Mouse (Mus musculus) liver, postnatal 0 days (tissue): ENCODE data around the gene Spon1. TPM values are rescaled to one million over a fixed set of nuclear protein-coding genes. Genes with fewer than 3 reads are reported as not detected.
A peak's percentile ranks its signal among the peaks of the same experiment; 100 is the strongest.

Source experiments
- ATAC-seq: fragments of 200-750 bp; cut with Nextera tagmentation; 2 replicates; pipeline ENCODE4 v1.8.0; 2017; ENCODE audit warnings: mild to moderate bottlenecking, moderate library complexity
- DNase-seq: peaks from one replicate; pipeline ENCODE4 v3.0.0-alpha.2; 2016
- H3K27ac ChIP-seq: fragments of 300-500 bp; sonication (generic); 2 replicates; pipeline ENCODE4 v1.5.1; 2014; ENCODE audit warnings: antibody characterized with exemption, moderate library complexity, mild to moderate bottlenecking, low read depth
- H3K27me3 ChIP-seq: fragments of 300-500 bp; sonication (generic); 2 replicates; pipeline ENCODE4 v1.6.1; 2014; ENCODE audit warnings: low read length, control low read depth, mixed read lengths; ENCODE audit not compliant: insufficient read depth
- H3K36me3 ChIP-seq: fragments of 300-500 bp; sonication (generic); replicated peaks from 2 replicates; pipeline ENCODE4 v1.6.1; 2014; ENCODE audit warnings: mild to moderate bottlenecking, control low read depth, low read length, moderate library complexity, mixed read lengths; ENCODE audit not compliant: insufficient read depth
- H3K4me1 ChIP-seq: fragments of 300-500 bp; sonication (generic); 2 replicates; pipeline ENCODE4 v1.6.1; 2014; ENCODE audit warnings: antibody characterized with exemption, mild to moderate bottlenecking, control low read depth; ENCODE audit not compliant: insufficient read depth
- H3K4me2 ChIP-seq: fragments of 300-500 bp; sonication (generic); 2 replicates; pipeline ENCODE4 v1.6.1; 2014; ENCODE audit warnings: low read depth, mild to moderate bottlenecking, low read length, moderate library complexity, mixed read lengths
- H3K4me3 ChIP-seq: fragments of 300-500 bp; sonication (generic); 2 replicates; pipeline ENCODE4 v1.5.1; 2014; ENCODE audit warnings: low read depth, low read length
- H3K9ac ChIP-seq: fragments of 300-500 bp; sonication (generic); replicated peaks from 2 replicates; pipeline ENCODE4 v1.6.1; 2014; ENCODE audit warnings: mild to moderate bottlenecking, moderate library complexity
- H3K9me3 ChIP-seq: fragments of 300-500 bp; sonication (generic); 2 replicates; pipeline ENCODE4 v1.6.1; 2016; ENCODE audit warnings: mild to moderate bottlenecking, control low read depth, low read length, mixed read lengths
- CTCF ChIP-seq: sonication (generic); IDR thresholded peaks from 2 replicates; pipeline ENCODE4 v1.5.1; 2016; ENCODE audit warnings: antibody characterized with exemption, low read depth
- EP300 ChIP-seq: IDR thresholded peaks from 2 replicates; pipeline ENCODE4 v1.6.1; 2016; ENCODE audit warnings: antibody characterized with exemption, low read depth, mild to moderate bottlenecking
- WGBS: fragments of 180-500 bp; shearing (Covaris S2); extraction: QIAGEN DNeasy Blood & Tissue Kit; methylation state at CpG from one replicate; pipeline ENCODE4 v1.1.7; 2014; ENCODE audit not compliant: insufficient replicate concordance; 5-methylcytosine and 5-hydroxymethylcytosine counted together
- polyA plus RNA-seq: library from polyadenylated mRNA; unstranded; fragments of >200 nt; fragmentation: Nextera tagmentation; extraction: Ambion mirVana; gene quantifications from 2 replicates; pipeline ENCODE4 v1.2.1, GENCODE M21; 2015

Gene Spon1
- polyA plus RNA-seq = 0.26 and 0.35 TPM in 2 replicates

- no peaks in the 10 kb centered on the region; the same call in 1 of the 2 replicates for H3K4me1 ChIP-seq
- peak within 1 kb of the TSS; percentile 59 for H3K4me2 ChIP-seq
- H3K36me3 ChIP-seq = no peaks in the 10 kb centered on the region
- H3K4me3 ChIP-seq = peak within 1 kb of the TSS; percentile 29
- WGBS = 1% methylated on average over 56 of the region's 56 CpGs
- DNase-seq (no peak), ATAC-seq (no peak)
- TF ChIP-seq EP300 = no peak
- no peak for TF ChIP-seq CTCF
- H3K9ac ChIP-seq = no peak within 1 kb of the TSS
- H3K9me3 ChIP-seq = no peaks in the 10 kb centered on the region
- H3K27me3 ChIP-seq = peaks cover 44% of the 10 kb centered on the region
- H3K27ac ChIP-seq = no peak within 1 kb of the TSS
Observed at GRCm38 (mm10) chr7:113765667-113766497, at the start of gene Spon1. Gene Spon1 (plus strand): TSS chr7:113765998.

- H3K36me3 ChIP-seq = no peaks in the 10 kb centered on the region
- TF ChIP-seq CTCF (no peak), EP300 (no peak)
- no peak overlapping the region for H3K4me2 ChIP-seq
- no peak overlapping the region for H3K27ac ChIP-seq
- DNase-seq = no peak
- 52% methylated on average over 2 of the region's 2 CpGs for WGBS
- no peak overlapping the region for H3K9ac ChIP-seq
- no peaks in the 10 kb centered on the region for H3K27me3 ChIP-seq
- H3K4me1 ChIP-seq = no peaks in the 10 kb centered on the region
- no peak for ATAC-seq
- H3K4me3 ChIP-seq = no peak overlapping the region
- H3K9me3 ChIP-seq = no peaks in the 10 kb centered on the region
Observed at GRCm38 (mm10) chr7:113721994-113722393, 43.8 kb upstream of the Spon1 start.

- Histone ChIP-seq H3K27me3 (no peaks in the 10 kb centered on the region), H3K4me1 (no peaks in the 10 kb centered on the region), H3K27ac (no peak overlapping the region), H3K4me3 (no peak overlapping the region), H3K9me3 (no peaks in the 10 kb centered on the region), H3K4me2 (no peak overlapping the region), H3K36me3 (no peaks in the 10 kb centered on the region), H3K9ac (no peak overlapping the region)
- TF ChIP-seq CTCF (no peak), EP300 (no peak)
- ATAC-seq (no peak), DNase-seq (no peak)
- 69% methylated on average over 3 of the region's 3 CpGs for WGBS
Observed at GRCm38 (mm10) chr7:113723905-113724304, 41.9 kb upstream of the Spon1 start.

GRCm38 (mm10) chr7:113727999-113728713 is 37.6 kb upstream of the Spon1 start:
- H3K9ac ChIP-seq = no peak overlapping the region
- H3K4me3 ChIP-seq = no peak overlapping the region
- TF ChIP-seq CTCF (no peak), EP300 (no peak)
- ATAC-seq (no peak), DNase-seq (no peak)
- no peaks in the 10 kb centered on the region for H3K4me1 ChIP-seq
- H3K9me3 ChIP-seq = no peaks in the 10 kb centered on the region
- WGBS = 62% methylated on average over 8 of the region's 8 CpGs
- no peaks in the 10 kb centered on the region for H3K36me3 ChIP-seq
- H3K27me3 ChIP-seq = no peaks in the 10 kb centered on the region
- H3K27ac ChIP-seq = no peak overlapping the region
- no peak overlapping the region for H3K4me2 ChIP-seq

GRCm38 (mm10) chr7:113728926-113729325 is 36.9 kb upstream of the Spon1 start:
- Histone ChIP-seq H3K4me1 (no peaks in the 10 kb centered on the region), H3K36me3 (no peaks in the 10 kb centered on the region), H3K9me3 (no peaks in the 10 kb centered on the region), H3K27me3 (no peaks in the 10 kb centered on the region), H3K9ac (no peak overlapping the region), H3K4me3 (no peak overlapping the region), H3K27ac (no peak overlapping the region), H3K4me2 (no peak overlapping the region)
- 54% methylated on average over 2 of the region's 2 CpGs for WGBS
- ATAC-seq (no peak), DNase-seq (no peak)
- TF ChIP-seq CTCF = no peak
- no peak for TF ChIP-seq EP300

- no peak for ATAC-seq
- no peak overlapping the region for H3K4me2 ChIP-seq
- DNase-seq = no peak
- no peaks in the 10 kb centered on the region for H3K36me3 ChIP-seq
- H3K27me3 ChIP-seq = no peaks in the 10 kb centered on the region
- H3K9ac ChIP-seq = no peak overlapping the region
- no peaks in the 10 kb centered on the region for H3K4me1 ChIP-seq
- H3K27ac ChIP-seq = no peak overlapping the region
- 78% methylated on average over 8 of the region's 8 CpGs for WGBS
- H3K4me3 ChIP-seq = no peak overlapping the region
- no peaks in the 10 kb centered on the region for H3K9me3 ChIP-seq
- TF ChIP-seq EP300 (no peak), CTCF (no peak)
Observed at GRCm38 (mm10) chr7:113730406-113731247, 35.2 kb upstream of the Spon1 start.
